Mouse (Mus musculus) layer of hippocampus, adult 18-20 months (tissue): ENCODE results near the gene Tmem87b. TPM values are rescaled to one million over a fixed set of nuclear protein-coding genes. Genes with fewer than 3 reads are reported as not detected.

Experiments used
- DNase-seq, 2 experiments: peaks; one replicate each; pipeline ENCODE4 v3.0.0; 2022; ENCODE audit warnings: low spot score in 2 of 2
- total RNA-seq, 2 experiments: library from RNA; stranded (reverse); gene quantifications; 2 replicates each; pipeline ENCODE4 v1.2.3; 2021

Tmem87b gene
- total RNA-seq, 2 experiments from 2014 or later, result 31.8 to 37.8 TPM

GRCm38 (mm10) chr2:128817387-128817785 is 532 bp upstream of the Tmem87b start:
- peak; percentile 67 to 88 for DNase-seq

- DNase-seq, result no peak
Observed at GRCm38 (mm10) chr2:128818956-128819643, 1.2 kb downstream of the Tmem87b start.

GRCm38 (mm10) chr2:128820631-128821030 is 2.7 kb downstream of the Tmem87b start:
- no peak for DNase-seq

GRCm38 (mm10) chr2:128823893-128824292 is 6.0 kb downstream of the Tmem87b start:
- no peak for DNase-seq

- DNase-seq, result no peak
Observed at GRCm38 (mm10) chr2:128827787-128828186, 9.9 kb downstream of the Tmem87b start.

- DNase-seq, result no peak
Observed at GRCm38 (mm10) chr2:128832611-128833010, 14.7 kb downstream of the Tmem87b start.

GRCm38 (mm10) chr2:128833035-128833434 is 15.1 kb downstream of the Tmem87b start:
- DNase-seq, result no peak

GRCm38 (mm10) chr2:128833435-128833834 is 15.5 kb downstream of the Tmem87b start:
- DNase-seq, result no peak

GRCm38 (mm10) chr2:128837531-128837930 is 19.6 kb downstream of the Tmem87b start:
- no peak for DNase-seq

- DNase-seq, result no peak
Observed at GRCm38 (mm10) chr2:128838611-128839010, 20.7 kb downstream of the Tmem87b start.

GRCm38 (mm10) chr2:128839501-128839900 is 21.6 kb downstream of the Tmem87b start:
- DNase-seq, result no peak

- DNase-seq, result no peak
Observed at GRCm38 (mm10) chr2:128842437-128842836, 24.5 kb downstream of the Tmem87b start.

- no peak for DNase-seq
Observed at GRCm38 (mm10) chr2:128850036-128850435, 32.1 kb downstream of the Tmem87b start.

- no peak for DNase-seq
Observed at GRCm38 (mm10) chr2:128856673-128857072, 38.8 kb downstream of the Tmem87b start.

- no peak for DNase-seq
Observed at GRCm38 (mm10) chr2:128858962-128859361, 41.0 kb downstream of the Tmem87b start.

- no peak for DNase-seq
Observed at GRCm38 (mm10) chr2:128859861-128860260, 41.9 kb downstream of the Tmem87b start.

GRCm38 (mm10) chr2:128862636-128863035 is 44.7 kb downstream of the Tmem87b start, which contains the start of gene Fbln7:
Fbln7 (plus strand) TSS chr2:128862981.
- no peak for DNase-seq

- no peak for DNase-seq
Observed at GRCm38 (mm10) chr2:128863777-128864331, 45.9 kb downstream of the Tmem87b start.

- DNase-seq, result no peak
Observed at GRCm38 (mm10) chr2:128865061-128865460, 47.1 kb downstream of the Tmem87b start.

- no peak for DNase-seq
Observed at GRCm38 (mm10) chr2:128871656-128872055, 53.7 kb downstream of the Tmem87b start.

GRCm38 (mm10) chr2:128872256-128872655 is 54.3 kb downstream of the Tmem87b start:
- DNase-seq, result no peak

GRCm38 (mm10) chr2:128875526-128875925 is 57.6 kb downstream of the Tmem87b start:
- no peak for DNase-seq

GRCm38 (mm10) chr2:128881236-128881635 is 63.3 kb downstream of the Tmem87b start:
- no peak for DNase-seq
